8 mouse cellular contexts compared by ENCODE assay signal in the genomic region with DNA sequence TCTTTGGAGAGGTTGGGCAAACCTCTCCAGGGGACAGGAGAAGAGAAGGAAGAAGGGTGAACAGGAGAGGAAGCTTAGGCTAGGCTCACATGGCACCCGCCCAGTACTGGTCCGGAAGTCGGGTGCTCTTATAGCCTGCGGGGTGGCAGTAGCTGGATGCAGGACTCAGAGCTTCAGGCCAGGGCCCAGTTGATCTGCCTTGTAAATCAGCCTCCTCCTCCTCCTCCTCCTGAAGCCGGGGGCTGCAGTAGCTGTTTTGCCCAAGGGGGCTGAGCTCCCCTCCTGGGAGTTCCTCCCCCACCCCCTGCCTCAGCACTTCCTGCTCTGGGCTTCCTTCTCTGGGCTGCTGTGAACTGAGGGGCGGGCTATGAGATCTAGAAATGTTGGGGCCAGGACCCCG. TPM values are rescaled to one million over a fixed set of nuclear protein-coding genes. Genes with fewer than 3 reads are reported as not detected.
DNase-seq lines count a peak whose midpoint lies in the region; ATAC-seq and TF ChIP-seq lines count a peak whose summit lies in the region.

Gene Plcb2 (minus strand): TSS at position 102 of the 400 bp plus-strand sequence.

- no peaks in the 10 kb centered on the region for H3K36me3 ChIP-seq in hindbrain, embryonic 10.5 days
- no peaks in the 10 kb centered on the region for H3K36me3 ChIP-seq in hindbrain, postnatal 0 days (ENCODE audit: insufficient read depth, low read length)
- H3K36me3 ChIP-seq in liver, embryonic 13.5 days, result no peaks in the 10 kb centered on the region

- peaks cover 76% of the 10 kb centered on the region for H3K27me3 ChIP-seq in hindbrain, embryonic 10.5 days (ENCODE audit: insufficient read depth, poor library complexity, severe bottlenecking)
- no peaks in the 10 kb centered on the region for H3K27me3 ChIP-seq in hindbrain, postnatal 0 days (ENCODE audit: insufficient read depth, low read length)
- peaks cover 33% of the 10 kb centered on the region for H3K27me3 ChIP-seq in liver, embryonic 13.5 days

- no peak within 1 kb of the TSS for H3K4me2 ChIP-seq in hindbrain, postnatal 0 days (ENCODE audit: low read depth, low read length)
- peak within 1 kb of the TSS; percentile 46 for H3K4me2 ChIP-seq in liver, embryonic 13.5 days

- peaks cover 20% of the 10 kb centered on the region for H3K4me1 ChIP-seq in hindbrain, embryonic 10.5 days (replicated peaks)
- H3K4me1 ChIP-seq in hindbrain, postnatal 0 days (ENCODE audit: insufficient read depth, low read length), result no peaks in the 10 kb centered on the region
- peaks cover 41% of the 10 kb centered on the region for H3K4me1 ChIP-seq in liver, embryonic 13.5 days (replicated peaks)

- no peak for DNase-seq in hindbrain, embryonic 10.5 days (ENCODE audit: low spot score)
- no peak for DNase-seq in hindbrain, postnatal 0 days (ENCODE audit: low spot score)
- DNase-seq in liver, embryonic 13.5 days, result no peak
- DNase-seq in spleen, postnatal 4 days (ENCODE audit: low spot score in 2 of 2), result peak; percentile 53 to 77
- DNase-seq in adrenal gland, adult 2 months, result no peak
- no peak for DNase-seq in left cerebral cortex, adult 11 months (ENCODE audit: low spot score)
- no peak for DNase-seq in cerebellum, adult 8-10 months

- no peak for TF ChIP-seq CTCF in hindbrain, postnatal 0 days (IDR thresholded peaks at IDR 0.05; ENCODE audit: low read depth)

- no peak within 1 kb of the TSS for H3K4me3 ChIP-seq in hindbrain, embryonic 10.5 days
- H3K4me3 ChIP-seq in hindbrain, postnatal 0 days (ENCODE audit: low read length), result no peak within 1 kb of the TSS
- peak within 1 kb of the TSS; percentile 19 for H3K4me3 ChIP-seq in liver, embryonic 13.5 days (replicated peaks)

- no peaks in the 10 kb centered on the region for H3K9me3 ChIP-seq in hindbrain, embryonic 10.5 days
- H3K9me3 ChIP-seq in hindbrain, postnatal 0 days (ENCODE audit: low read length), result no peaks in the 10 kb centered on the region
- H3K9me3 ChIP-seq in liver, embryonic 13.5 days (replicated peaks), result no peaks in the 10 kb centered on the region

- peak within 1 kb of the TSS; percentile 20; the same call in 1 of the 2 replicates for H3K27ac ChIP-seq in hindbrain, embryonic 10.5 days
- no peak within 1 kb of the TSS for H3K27ac ChIP-seq in hindbrain, postnatal 0 days
- H3K27ac ChIP-seq in liver, embryonic 13.5 days, result peak within 1 kb of the TSS; percentile 59

- H3K9ac ChIP-seq in hindbrain, postnatal 0 days (replicated peaks; ENCODE audit: low read length), result no peak within 1 kb of the TSS
- H3K9ac ChIP-seq in liver, embryonic 13.5 days, result peak within 1 kb of the TSS; percentile 34

- WGBS in hindbrain, embryonic 10.5 days, result 21% methylated on average over 7 of the region's 7 CpGs
- 33% methylated on average over 6 of the region's 7 CpGs for WGBS in hindbrain, postnatal 0 days
- WGBS in liver, embryonic 13.5 days (ENCODE audit: insufficient replicate concordance), result 8% methylated on average over 7 of the region's 7 CpGs

- no peak for ATAC-seq in hindbrain, postnatal 0 days
- peak; percentile 40 for ATAC-seq in common myeloid progenitor, adult 5-6 weeks (replicated peaks; ENCODE audit: low read depth, poor library complexity, severe bottlenecking)
- peak; percentile 39; the same call in 1 of the 2 replicates for ATAC-seq in liver, embryonic 13.5 days (ENCODE audit: low read depth)

RNA-seq across cellular contexts. Expression of gene Plcb2, which starts in this region (rescaled TPM):
- polyA plus RNA-seq in hindbrain, embryonic 10.5 days (2016; fragmentation: Nextera tagmentation; extraction: Ambion mirVana), result 0.31 and 0.43 TPM in 2 replicates
- 1.7 and 4.5 TPM in 2 replicates for total RNA-seq in hindbrain, postnatal 0 days (2014; rRNA removed)
- polyA plus RNA-seq in hindbrain, postnatal 0 days (2015; fragmentation: Nextera tagmentation; extraction: Ambion mirVana), result 0.61 and 0.69 TPM in 2 replicates
- 34.5 and 42.0 TPM in 2 replicates for total RNA-seq in common myeloid progenitor, adult 5-6 weeks (2017)
- 1.6 and 1.7 TPM in 2 replicates for polyA plus RNA-seq in liver, embryonic 13.5 days (2015; fragmentation: Nextera tagmentation; extraction: Ambion mirVana)
- 1 to 10 TPM; 1.6 to 2.4 TPM for total RNA-seq in adrenal gland, adult 2 months (2021)
- 0.97 and 1.4 TPM in 2 replicates for polyA plus RNA-seq in adrenal gland, adult 2 months (2012; rRNA removed)

Comparison
In these comparisons a context has a peak if more than half of its experiments do, and no peak if none do; other contexts are left out.
1. DNase-seq: peak in spleen, postnatal 4 days (2 of 2); none in hindbrain, embryonic 10.5 days (single experiment), hindbrain, postnatal 0 days (single experiment), liver, embryonic 13.5 days (single experiment), adrenal gland, adult 2 months (single experiment), left cerebral cortex, adult 11 months (single experiment) and cerebellum, adult 8-10 months (single experiment).